ENCODE assay signal across 7 mouse cellular contexts in the genomic region with DNA sequence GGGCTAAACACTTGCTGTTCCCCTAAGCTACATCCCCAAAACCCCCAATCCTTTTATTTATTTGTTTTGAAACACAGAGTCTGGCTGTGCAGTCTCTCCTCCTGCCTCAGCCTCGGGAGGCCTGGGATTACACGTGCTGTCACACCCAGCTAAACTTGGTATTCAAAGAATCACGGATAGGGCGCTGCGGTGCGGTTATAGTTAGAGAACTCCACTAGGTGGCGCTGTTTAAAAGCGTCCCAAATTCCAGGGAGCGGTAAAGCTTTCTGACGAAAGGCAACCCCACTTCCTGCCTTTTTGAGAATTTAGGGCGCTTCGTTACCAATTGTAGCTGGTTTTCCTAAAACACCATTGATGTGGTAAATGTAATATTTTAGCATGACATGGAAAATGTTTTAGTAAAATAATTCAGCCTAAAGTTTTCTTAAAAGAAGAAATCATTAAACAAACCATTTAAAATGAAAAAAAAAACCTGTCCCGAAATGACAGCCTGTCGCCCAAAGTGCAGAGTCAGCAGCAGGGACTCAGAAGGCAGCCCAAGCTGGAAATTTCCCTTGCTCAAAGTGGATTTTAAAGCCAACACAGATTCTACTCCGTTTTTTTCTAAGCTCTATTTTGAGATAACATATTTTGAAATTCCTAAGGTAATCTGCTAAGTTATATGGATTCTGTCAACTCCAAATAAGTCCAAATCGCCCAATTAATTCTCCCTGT. TPM values are rescaled to one million over a fixed set of nuclear protein-coding genes. Genes with fewer than 3 reads are reported as not detected.
DNase-seq lines count a peak whose midpoint lies in the region; ATAC-seq and TF ChIP-seq lines count a peak whose summit lies in the region.

No protein-coding gene starts in this region.

- peak; percentile 99 for TF ChIP-seq CTCF in heart, adult 2 months (IDR thresholded peaks at IDR 0.05)
- TF ChIP-seq CTCF in kidney, adult 2 months (conservative IDR thresholded peaks at IDR 0.05; ENCODE audit: insufficient read depth, insufficient read length, low read depth, low read length): peak; percentile 80
- TF ChIP-seq CTCF in small intestine, adult 2 months (IDR thresholded peaks at IDR 0.05; ENCODE audit: extremely low read depth, insufficient read length, insufficient replicate concordance, low read depth, low read length): peak; percentile 75; the same call in 1 of the 2 replicates

- intact Hi-C loops in heart, adult 2 months (cut with DNase I): loop anchor here (1.0 kb wide), 1 partner anchor 381 kb away; no protein-coding TSS in a partner anchor

- no peaks in the 10 kb centered on the region for H3K4me1 ChIP-seq in embryonic facial prominence, embryonic 10.5 days
- no peaks in the 10 kb centered on the region for H3K4me1 ChIP-seq in heart, adult 2 months (ENCODE audit: control insufficient read depth, insufficient read depth, low read length)
- no peaks in the 10 kb centered on the region for H3K4me1 ChIP-seq in kidney, adult 2 months (ENCODE audit: control insufficient read depth, insufficient read depth, low read length)
- no peaks in the 10 kb centered on the region for H3K4me1 ChIP-seq in limb, embryonic 11.5 days (ENCODE audit: control insufficient read depth, insufficient read depth, low read length)
- 0 out of 2 replicates have a peak, but pooled peaks cover 3% of the 10 kb centered on the region for H3K4me1 ChIP-seq in midbrain, embryonic 13.5 days (replicated peaks)
- no peaks in the 10 kb centered on the region for H3K4me1 ChIP-seq in small intestine, adult 2 months (ENCODE audit: control insufficient read depth, insufficient read depth, insufficient read length, low read length)

- no peaks in the 10 kb centered on the region for H3K36me3 ChIP-seq in embryonic facial prominence, embryonic 10.5 days (replicated peaks)
- no peaks in the 10 kb centered on the region for H3K36me3 ChIP-seq in heart, adult 2 months (ENCODE audit: control insufficient read depth, insufficient read depth, low read length)
- H3K36me3 ChIP-seq in kidney, adult 2 months (ENCODE audit: control insufficient read depth, insufficient read depth, low read length): no peaks in the 10 kb centered on the region
- no peaks in the 10 kb centered on the region for H3K36me3 ChIP-seq in limb, embryonic 11.5 days (ENCODE audit: control insufficient read depth, insufficient read depth, low read length)
- no peaks in the 10 kb centered on the region for H3K36me3 ChIP-seq in midbrain, embryonic 13.5 days
- H3K36me3 ChIP-seq in small intestine, adult 2 months (ENCODE audit: control insufficient read depth, insufficient read depth, low read length): no peaks in the 10 kb centered on the region

- peak; percentile 80 for ATAC-seq in limb, embryonic 11.5 days (ENCODE audit: insufficient number of reproducible peaks, low FRiP score, low TSS enrichment, low read depth)
- peak; percentile 89 for ATAC-seq in midbrain, embryonic 13.5 days

- H3K79me2 ChIP-seq in heart, adult 2 months (replicated peaks; ENCODE audit: control insufficient read depth, insufficient read depth, low read length): no peaks in the 10 kb centered on the region

- H3K27ac ChIP-seq in embryonic facial prominence, embryonic 10.5 days (replicated peaks): no peak overlapping the region
- no peak overlapping the region for H3K27ac ChIP-seq in heart, adult 2 months
- H3K27ac ChIP-seq in kidney, adult 2 months (ENCODE audit: insufficient read depth, low read depth, low read length): no peak overlapping the region
- H3K27ac ChIP-seq in limb, embryonic 11.5 days (replicated peaks; ENCODE audit: low read depth, low read length): no peak overlapping the region
- no peak overlapping the region for H3K27ac ChIP-seq in midbrain, embryonic 13.5 days
- no peak overlapping the region for H3K27ac ChIP-seq in small intestine, adult 2 months (ENCODE audit: insufficient read depth, low read depth, low read length)

- DNase-seq in adrenal gland, postnatal 10 days: peak; percentile 80
- DNase-seq in embryonic facial prominence, embryonic 10.5 days (ENCODE audit: low spot score): peak; percentile 79
- peak; percentile 66 to 69 for DNase-seq in heart, adult 2 months
- DNase-seq in kidney, adult 2 months: peak; percentile 80
- peak; percentile 86 for DNase-seq in limb, embryonic 11.5 days (ENCODE audit: low spot score)

- TF ChIP-seq EP300 in heart, adult 2 months (IDR thresholded peaks at IDR 0.05; ENCODE audit: insufficient read depth, low read depth, low read length): 0 out of 2 replicates have a peak, but pooled peaks have one; percentile 30

- peak overlapping the region; percentile 21; the same call in 1 of the 2 replicates for H3K4me3 ChIP-seq in embryonic facial prominence, embryonic 10.5 days
- H3K4me3 ChIP-seq in heart, adult 2 months: no peak overlapping the region
- no peak overlapping the region for H3K4me3 ChIP-seq in kidney, adult 2 months (ENCODE audit: insufficient read depth, low read depth, low read length)
- no peak overlapping the region for H3K4me3 ChIP-seq in limb, embryonic 11.5 days (ENCODE audit: low read depth, low read length)
- H3K4me3 ChIP-seq in midbrain, embryonic 13.5 days (replicated peaks): no peak overlapping the region
- H3K4me3 ChIP-seq in small intestine, adult 2 months (ENCODE audit: low read depth, low read length): no peak overlapping the region

- H3K9me3 ChIP-seq in embryonic facial prominence, embryonic 10.5 days: no peaks in the 10 kb centered on the region
- no peaks in the 10 kb centered on the region for H3K9me3 ChIP-seq in limb, embryonic 11.5 days (ENCODE audit: control insufficient read depth, low read length)
- no peaks in the 10 kb centered on the region; the same call in 1 of the 2 replicates for H3K9me3 ChIP-seq in midbrain, embryonic 13.5 days

- H3K27me3 ChIP-seq in embryonic facial prominence, embryonic 10.5 days (replicated peaks; ENCODE audit: low read depth, poor library complexity, severe bottlenecking): no peaks in the 10 kb centered on the region
- no peaks in the 10 kb centered on the region for H3K27me3 ChIP-seq in heart, adult 2 months (ENCODE audit: control insufficient read depth, insufficient read depth, low read length)
- no peaks in the 10 kb centered on the region for H3K27me3 ChIP-seq in kidney, adult 2 months (replicated peaks; ENCODE audit: control insufficient read depth, insufficient read depth, low read length)
- H3K27me3 ChIP-seq in limb, embryonic 11.5 days (ENCODE audit: control insufficient read depth, insufficient read depth, low read length): no peaks in the 10 kb centered on the region
- H3K27me3 ChIP-seq in midbrain, embryonic 13.5 days: 0 out of 2 replicates have a peak, but pooled peaks cover 3% of the 10 kb centered on the region
- no peaks in the 10 kb centered on the region for H3K27me3 ChIP-seq in small intestine, adult 2 months (ENCODE audit: control insufficient read depth, insufficient read depth, low read length)

- WGBS in embryonic facial prominence, embryonic 10.5 days: 14% methylated on average over 16 of the region's 16 CpGs
- WGBS in heart, adult 2 months: 7% methylated on average over 16 of the region's 16 CpGs
- 8% methylated on average over 16 of the region's 16 CpGs for WGBS in kidney, adult 2 months
- WGBS in limb, embryonic 11.5 days: 15% methylated on average over 16 of the region's 16 CpGs
- 13% methylated on average over 16 of the region's 16 CpGs for WGBS in midbrain, embryonic 13.5 days
- WGBS in small intestine, adult 2 months: 10% methylated on average over 16 of the region's 16 CpGs

- no peak overlapping the region for H3K9ac ChIP-seq in heart, adult 2 months (ENCODE audit: low read depth, low read length)
- H3K9ac ChIP-seq in limb, embryonic 11.5 days (ENCODE audit: low read length): no peak overlapping the region
- no peak overlapping the region for H3K9ac ChIP-seq in midbrain, embryonic 13.5 days (replicated peaks)

- no peak for TF ChIP-seq POLR2A in heart, adult 2 months (IDR thresholded peaks at IDR 0.05; ENCODE audit: insufficient read depth, low read depth, low read length)
- no peak for TF ChIP-seq POLR2A in kidney, adult 2 months (IDR thresholded peaks at IDR 0.05; ENCODE audit: low read depth, low read length)
- TF ChIP-seq POLR2A in small intestine, adult 2 months (IDR thresholded peaks at IDR 0.05; ENCODE audit: low read depth, low read length): no peak

- no peak overlapping the region for H3K4me2 ChIP-seq in limb, embryonic 11.5 days (ENCODE audit: low read depth, severe bottlenecking)
- peak overlapping the region; percentile 22 for H3K4me2 ChIP-seq in midbrain, embryonic 13.5 days (replicated peaks)

RNA-seq across cellular contexts. Expression of a gene that starts 22.0 kb away (rescaled TPM):
- total RNA-seq in adrenal gland, postnatal 10 days (2021): 100 to 1,000 TPM; 482 to 529 TPM
- polyA plus RNA-seq in embryonic facial prominence, embryonic 10.5 days (2016; fragmentation: Nextera tagmentation; extraction: Ambion mirVana): 310 and 312 TPM in 2 replicates
- total RNA-seq in heart, adult 2 months (2021): 100 to 1,000 TPM; 435 to 533 TPM
- 320 and 386 TPM in 2 replicates for polyA plus RNA-seq in heart, adult 2 months (2012; rRNA removed)
- polyA plus RNA-seq in kidney, adult 2 months (2012; rRNA removed): 227 and 287 TPM in 2 replicates
- 301 and 304 TPM in 2 replicates for polyA plus RNA-seq in limb, embryonic 11.5 days (2014; fragmentation: Nextera tagmentation; extraction: Ambion mirVana)
- 280 and 282 TPM in 2 replicates for polyA plus RNA-seq in midbrain, embryonic 13.5 days (2015; fragmentation: Nextera tagmentation; extraction: Ambion mirVana)
- polyA plus RNA-seq in small intestine, adult 2 months (2012; rRNA removed): 69.4 and 70.1 TPM in 2 replicates

RNA-seq across cellular contexts. Expression of a gene that starts 31.6 kb away (rescaled TPM):
- total RNA-seq in adrenal gland, postnatal 10 days (2021): 10 to 100 TPM; 23.3 to 27.0 TPM
- polyA plus RNA-seq in embryonic facial prominence, embryonic 10.5 days (2016; fragmentation: Nextera tagmentation; extraction: Ambion mirVana): 50.4 and 52.9 TPM in 2 replicates
- total RNA-seq in heart, adult 2 months (2021): 10 to 100 TPM in 1 of 2 experiments, 1 to 10 TPM in 1; 9.2 to 10.8 TPM
- 2.2 and 4.3 TPM in 2 replicates for polyA plus RNA-seq in heart, adult 2 months (2012; rRNA removed)
- polyA plus RNA-seq in kidney, adult 2 months (2012; rRNA removed): 3.8 and 5.4 TPM in 2 replicates
- polyA plus RNA-seq in limb, embryonic 11.5 days (2014; fragmentation: Nextera tagmentation; extraction: Ambion mirVana): 58.2 and 58.3 TPM in 2 replicates
- polyA plus RNA-seq in midbrain, embryonic 13.5 days (2015; fragmentation: Nextera tagmentation; extraction: Ambion mirVana): 35.0 and 36.7 TPM in 2 replicates
- 1.1 and 1.5 TPM in 2 replicates for polyA plus RNA-seq in small intestine, adult 2 months (2012; rRNA removed)

RNA-seq across cellular contexts. Expression of a gene that starts 31.9 kb away (rescaled TPM):
- total RNA-seq in adrenal gland, postnatal 10 days (2021): 10 to 100 TPM; 34.9 to 46.5 TPM
- polyA plus RNA-seq in embryonic facial prominence, embryonic 10.5 days (2016; fragmentation: Nextera tagmentation; extraction: Ambion mirVana): 21.3 and 22.2 TPM in 2 replicates
- total RNA-seq in heart, adult 2 months (2021): 10 to 100 TPM; 42.6 to 46.7 TPM
- polyA plus RNA-seq in heart, adult 2 months (2012; rRNA removed): 15.6 and 18.1 TPM in 2 replicates
- polyA plus RNA-seq in kidney, adult 2 months (2012; rRNA removed): 22.8 and 27.6 TPM in 2 replicates
- 24.7 and 25.4 TPM in 2 replicates for polyA plus RNA-seq in limb, embryonic 11.5 days (2014; fragmentation: Nextera tagmentation; extraction: Ambion mirVana)
- 20.9 and 23.0 TPM in 2 replicates for polyA plus RNA-seq in midbrain, embryonic 13.5 days (2015; fragmentation: Nextera tagmentation; extraction: Ambion mirVana)
- 7.8 and 17.5 TPM in 2 replicates for polyA plus RNA-seq in small intestine, adult 2 months (2012; rRNA removed)
